Mouse (Mus musculus) lung, embryonic 16.5 days (tissue): Measurements from ENCODE around the gene Zfp335. TPM values are rescaled to one million over a fixed set of nuclear protein-coding genes. Genes with fewer than 3 reads are reported as not detected.
"Not testable (repeated sequence)": the region's sequence is repeated elsewhere in the genome, so short reads cannot be mapped to it uniquely, and the experiment has no call there.

Experiments
- ATAC-seq: fragments of 200-750 bp; cut with Nextera tagmentation; 2 replicates; pipeline ENCODE4 v1.8.0; 2017; ENCODE audit warnings: low read depth, mild to moderate bottlenecking, moderate library complexity
- H3K27ac ChIP-seq: fragments of 300-500 bp; sonication (generic); 2 replicates; pipeline ENCODE4 v1.5.1; 2014; ENCODE audit warnings: mild to moderate bottlenecking, control low read depth, low read length
- H3K27me3 ChIP-seq: fragments of 300-500 bp; sonication (generic); 2 replicates; pipeline ENCODE4 v1.6.1; 2014; ENCODE audit warnings: low read depth, low read length, mixed read lengths; ENCODE audit not compliant: control insufficient read depth, insufficient read depth
- H3K36me3 ChIP-seq: fragments of 300-500 bp; sonication (generic); 2 replicates; pipeline ENCODE4 v1.6.1; 2014; ENCODE audit warnings: low read length; ENCODE audit not compliant: control insufficient read depth, insufficient read depth
- H3K4me1 ChIP-seq: fragments of 300-500 bp; sonication (generic); replicated peaks from 2 replicates; pipeline ENCODE4 v1.6.1; 2014; ENCODE audit warnings: low read length, mixed read lengths; ENCODE audit not compliant: control insufficient read depth, insufficient read depth
- H3K4me2 ChIP-seq: fragments of 300-500 bp; sonication (generic); 2 replicates; pipeline ENCODE4 v1.6.1; 2014; ENCODE audit warnings: low read depth, low read length, control low read depth
- H3K4me3 ChIP-seq: fragments of 300-500 bp; sonication (generic); 2 replicates; pipeline ENCODE4 v1.5.1; 2014; ENCODE audit warnings: mild to moderate bottlenecking, low read length, control low read depth
- H3K9ac ChIP-seq: fragments of 300-500 bp; sonication (generic); 2 replicates; pipeline ENCODE4 v1.6.1; 2014; ENCODE audit warnings: low read length, control low read depth
- H3K9me3 ChIP-seq: fragments of 300-500 bp; sonication (generic); 2 replicates; pipeline ENCODE4 v1.6.1; 2016; ENCODE audit warnings: low read length; ENCODE audit not compliant: control insufficient read depth
- WGBS: fragments of 180-500 bp; shearing (Covaris S2); extraction: QIAGEN DNeasy Blood & Tissue Kit; methylation state at CpG from one replicate; pipeline ENCODE4 v1.1.7; 2014; 5-methylcytosine and 5-hydroxymethylcytosine counted together
- polyA plus RNA-seq: library from polyadenylated mRNA; unstranded; fragments of >200 nt; fragmentation: Nextera tagmentation; extraction: Ambion mirVana; gene quantifications from 2 replicates; pipeline ENCODE4 v1.2.1, GENCODE M21; 2015

Zfp335 gene
- polyA plus RNA-seq, 1 experiment from 2014 or later = 14.6 TPM

- no peak overlapping the region for H3K4me3 ChIP-seq
- H3K27me3 ChIP-seq = no peaks in the 10 kb centered on the region
- no peaks in the 10 kb centered on the region for H3K36me3 ChIP-seq
- H3K9me3 ChIP-seq = peaks cover 7% of the 10 kb centered on the region
- ATAC-seq = peak; percentile 47
- peak overlapping the region; percentile 89; the same call in 1 of the 2 replicates for H3K27ac ChIP-seq
- no peak overlapping the region for H3K4me2 ChIP-seq
- peaks cover 3% of the 10 kb centered on the region; the same call in 1 of the 2 replicates for H3K4me1 ChIP-seq
- WGBS = 32% methylated on average over 7 of the region's 7 CpGs
- no peak overlapping the region for H3K9ac ChIP-seq
These were observed 43.1 kb downstream of the Zfp335 start for GRCm38 (mm10) chr2:164868491-164868890.

DNA sequence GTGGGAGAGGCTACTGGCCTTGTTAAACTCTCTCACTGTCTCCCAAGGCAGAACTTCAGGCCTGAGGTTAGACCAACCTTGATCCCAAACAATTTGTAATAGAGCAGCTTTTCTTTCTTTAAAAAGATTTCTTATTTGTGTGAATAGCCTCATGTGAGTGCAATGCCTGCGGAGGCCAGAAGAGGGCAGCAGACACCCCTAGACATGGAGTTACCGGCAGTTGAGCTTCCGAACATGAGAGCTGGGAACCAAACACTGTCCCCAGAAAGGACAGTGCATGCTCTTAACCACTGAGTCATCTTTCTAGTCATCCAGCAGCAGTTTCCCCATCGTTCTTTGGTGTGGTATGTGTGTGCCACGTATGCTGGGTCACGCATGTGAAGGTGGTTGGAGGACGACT is 44.0 kb downstream of the Zfp335 start:
- Histone ChIP-seq H3K4me1 (peaks cover 7% of the 10 kb centered on the region), H3K9ac (no peak overlapping the region), H3K4me2 (no peak overlapping the region), H3K36me3 (no peaks in the 10 kb centered on the region), H3K27me3 (no peaks in the 10 kb centered on the region), H3K4me3 (no peak overlapping the region), H3K27ac (peak overlapping the region; percentile 89), H3K9me3 (peaks cover 7% of the 10 kb centered on the region)
- WGBS = 89% methylated on average over 7 of the region's 7 CpGs
- no peak for ATAC-seq

GRCm38 (mm10) chr2:164866741-164867551 is 44.6 kb downstream of the Zfp335 start:
- WGBS = 27% methylated on average over 16 of the region's 16 CpGs
- Histone ChIP-seq H3K4me3 (no peak overlapping the region), H3K27me3 (no peaks in the 10 kb centered on the region), H3K27ac (peak overlapping the region; percentile 89), H3K4me1 (peaks cover 13% of the 10 kb centered on the region), H3K36me3 (no peaks in the 10 kb centered on the region), H3K4me2 (no peak overlapping the region), H3K9me3 (peaks cover 7% of the 10 kb centered on the region), H3K9ac (no peak overlapping the region)
- ATAC-seq = peak; percentile 76

GRCm38 (mm10) chr2:164864593-164864992 is 47.0 kb downstream of the Zfp335 start:
- Histone ChIP-seq H3K27me3 (no peaks in the 10 kb centered on the region), H3K4me3 (no peak overlapping the region), H3K9ac (no peak overlapping the region), H3K9me3 (peaks cover 7% of the 10 kb centered on the region), H3K4me1 (peaks cover 32% of the 10 kb centered on the region), H3K4me2 (no peak overlapping the region), H3K36me3 (no peaks in the 10 kb centered on the region), H3K27ac (no peak overlapping the region)
- WGBS = 57% methylated on average over 4 of the region's 4 CpGs
- no peak for ATAC-seq

- WGBS = 94% methylated on average over 8 of the region's 9 CpGs
- not testable (repeated sequence) for H3K36me3 ChIP-seq
These were observed 48.1 kb downstream of the Zfp335 start for GRCm38 (mm10) chr2:164863411-164863810.

DNA sequence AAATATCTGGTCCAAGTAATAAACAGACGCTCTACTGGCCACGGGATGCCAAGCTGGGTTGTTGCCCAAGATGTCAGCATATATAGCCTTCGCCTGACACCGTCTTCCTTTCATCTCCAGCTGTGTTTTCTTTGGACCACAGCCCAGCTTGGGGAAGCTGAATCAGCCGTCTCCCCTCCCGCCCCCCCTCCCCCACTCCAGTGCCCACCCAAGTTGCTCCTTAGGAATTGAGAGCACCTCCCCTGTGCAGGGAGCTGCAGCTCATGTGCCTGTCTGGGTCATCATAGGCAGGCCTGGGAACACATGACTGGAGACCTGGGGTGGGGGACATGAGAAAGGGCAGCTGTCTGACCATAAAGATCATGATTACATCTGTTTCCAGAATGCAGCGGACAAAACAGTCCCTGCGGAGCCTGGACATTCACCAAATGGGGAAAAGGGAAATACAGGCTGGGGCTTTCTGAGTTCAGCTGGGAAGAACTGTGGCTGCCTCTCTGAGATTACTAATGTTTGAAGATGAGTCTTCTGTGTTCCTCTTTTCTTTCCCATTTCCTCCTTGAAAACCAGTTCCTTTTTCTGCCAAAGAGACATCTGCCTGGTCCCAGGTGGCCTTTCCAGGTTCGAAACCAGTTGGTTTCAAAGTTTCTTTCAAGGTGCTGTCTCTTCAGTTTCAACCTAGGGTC is 49.2 kb downstream of the Zfp335 start:
- peak overlapping the region; percentile 27; the same call in 1 of the 2 replicates for H3K4me2 ChIP-seq
- H3K4me1 ChIP-seq = peaks cover 43% of the 10 kb centered on the region
- 18% methylated on average over 8 of the region's 9 CpGs for WGBS
- ATAC-seq = peak; percentile 86
- H3K36me3 ChIP-seq = no peaks in the 10 kb centered on the region
- H3K4me3 ChIP-seq = no peak overlapping the region
- no peak overlapping the region for H3K9ac ChIP-seq
- H3K27ac ChIP-seq = peak overlapping the region; percentile 97
- no peaks in the 10 kb centered on the region for H3K9me3 ChIP-seq
- H3K27me3 ChIP-seq = no peaks in the 10 kb centered on the region

More at GRCm38 (mm10) chr2:164863411-164863810, 48.1 kb downstream of the Zfp335 start:
- H3K9ac ChIP-seq, H3K27me3 ChIP-seq, H3K4me2 ChIP-seq, H3K4me3 ChIP-seq, H3K9me3 ChIP-seq, ATAC-seq: not testable (repeated sequence)
- Histone ChIP-seq H3K27ac (peak overlapping the region; percentile 97), H3K4me1 (peaks cover 36% of the 10 kb centered on the region)

- WGBS = 41% methylated on average over 4 of the region's 4 CpGs
- no peak overlapping the region for H3K9ac ChIP-seq
- no peak overlapping the region for H3K4me3 ChIP-seq
- no peaks in the 10 kb centered on the region for H3K36me3 ChIP-seq
- no peaks in the 10 kb centered on the region for H3K27me3 ChIP-seq
- H3K4me1 ChIP-seq = peaks cover 46% of the 10 kb centered on the region
- peak overlapping the region; percentile 97 for H3K27ac ChIP-seq
- H3K9me3 ChIP-seq = no peaks in the 10 kb centered on the region
- H3K4me2 ChIP-seq = no peak overlapping the region
- ATAC-seq = no peak
These were observed 50.5 kb downstream of the Zfp335 start for GRCm38 (mm10) chr2:164861094-164861493.

GRCm38 (mm10) chr2:164859640-164860432 is 51.7 kb downstream of the Zfp335 start:
- H3K27ac ChIP-seq = no peak overlapping the region
- H3K36me3 ChIP-seq = no peaks in the 10 kb centered on the region
- 66% methylated on average over 9 of the region's 9 CpGs for WGBS

DNA sequence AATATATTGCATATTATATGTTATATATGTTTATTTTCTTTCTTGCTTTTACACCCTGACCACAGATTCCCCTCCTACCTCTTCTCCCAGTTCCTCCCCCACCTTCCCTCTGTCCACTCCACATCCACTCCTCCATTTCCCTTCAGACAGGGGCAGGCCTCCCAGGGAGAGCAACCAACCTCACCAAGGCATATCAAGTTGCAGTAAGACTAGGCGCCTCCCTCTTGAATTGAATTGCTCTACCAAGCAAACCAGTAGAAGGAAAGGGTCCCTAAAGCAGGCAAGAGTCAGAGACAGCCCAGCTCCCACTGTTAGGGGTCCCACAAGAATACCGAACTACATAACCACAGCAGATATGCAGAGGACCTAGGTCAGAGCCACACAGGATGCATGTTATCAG is 52.4 kb downstream of the Zfp335 start:
- Histone ChIP-seq H3K27ac (no peak overlapping the region), H3K4me1 (peaks cover 53% of the 10 kb centered on the region), H3K36me3 (no peaks in the 10 kb centered on the region), H3K4me2 (no peak overlapping the region), H3K27me3 (no peaks in the 10 kb centered on the region), H3K9me3 (no peaks in the 10 kb centered on the region), H3K4me3 (no peak overlapping the region), H3K9ac (no peak overlapping the region)
- 53% methylated on average over 2 of the region's 2 CpGs for WGBS
- no peak for ATAC-seq

More at GRCm38 (mm10) chr2:164859640-164860432, 51.7 kb downstream of the Zfp335 start:
- H3K9ac ChIP-seq = no peak overlapping the region
- no peaks in the 10 kb centered on the region for H3K9me3 ChIP-seq
- H3K4me2 ChIP-seq = no peak overlapping the region
- H3K4me3 ChIP-seq = no peak overlapping the region
- no peak for ATAC-seq
- H3K27me3 ChIP-seq = no peaks in the 10 kb centered on the region
- peaks cover 50% of the 10 kb centered on the region for H3K4me1 ChIP-seq
